Mouse (Mus musculus) fibroblast of lung, adult 2 months (primary cell): ENCODE measurements around the gene Olfr556.
"Not testable (repeated sequence)": the region's sequence is repeated elsewhere in the genome, so short reads cannot be mapped to it uniquely, and the experiment has no call there.

Experiments used
- DNase-seq: peaks from one replicate; pipeline ENCODE4 v3.0.0-alpha.2; 2011; ENCODE audit warnings: low read depth

Olfr556 gene

DNA sequence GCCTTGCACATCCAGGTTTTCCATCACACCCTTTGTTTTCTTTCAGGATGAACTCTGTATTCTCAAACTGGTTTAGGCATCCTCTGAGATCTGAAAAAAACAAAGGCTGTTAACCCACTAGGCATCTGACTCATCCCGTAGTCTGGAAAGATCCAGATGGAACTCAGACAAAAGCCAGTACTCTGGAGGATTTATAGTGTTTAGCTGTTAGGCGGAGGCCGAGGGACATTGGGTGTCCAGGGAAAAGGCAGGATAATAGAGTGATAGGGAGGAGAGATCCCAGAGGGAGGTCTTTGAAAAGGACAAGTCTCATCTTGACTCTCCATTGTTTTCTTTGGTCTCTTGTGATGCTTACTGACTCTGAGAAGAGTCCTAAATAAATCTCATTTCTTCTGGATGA, at the start of gene Olfr556:
Gene Olfr556, plus strand, starts transcription at position 301 of the 400 bp plus-strand sequence.
- DNase-seq = no peak

DNA sequence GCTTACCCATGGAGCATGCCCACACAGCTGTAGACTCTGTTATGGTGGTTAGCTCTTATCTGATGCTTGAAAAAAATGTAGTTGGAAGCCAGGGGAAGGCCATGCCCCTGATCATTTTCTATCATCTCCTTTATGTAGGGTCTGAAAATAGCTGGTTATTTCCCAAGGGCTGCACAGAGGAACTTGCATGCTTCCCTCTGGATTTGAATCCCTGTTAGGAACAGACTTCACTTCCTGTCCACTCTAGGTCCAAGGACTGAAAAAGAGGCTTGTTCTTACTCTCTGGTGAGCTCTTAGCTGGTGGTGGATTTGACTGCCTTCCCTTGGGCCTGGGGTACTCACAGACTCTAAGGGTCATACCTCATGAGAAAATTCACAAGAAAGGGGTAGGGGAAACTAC, 46.6 kb upstream of the Olfr556 start, which contains the start of gene Olfr553:
Gene Olfr553, minus strand, starts transcription at position 101 of the 400 bp plus-strand sequence.
- DNase-seq = no peak

DNA sequence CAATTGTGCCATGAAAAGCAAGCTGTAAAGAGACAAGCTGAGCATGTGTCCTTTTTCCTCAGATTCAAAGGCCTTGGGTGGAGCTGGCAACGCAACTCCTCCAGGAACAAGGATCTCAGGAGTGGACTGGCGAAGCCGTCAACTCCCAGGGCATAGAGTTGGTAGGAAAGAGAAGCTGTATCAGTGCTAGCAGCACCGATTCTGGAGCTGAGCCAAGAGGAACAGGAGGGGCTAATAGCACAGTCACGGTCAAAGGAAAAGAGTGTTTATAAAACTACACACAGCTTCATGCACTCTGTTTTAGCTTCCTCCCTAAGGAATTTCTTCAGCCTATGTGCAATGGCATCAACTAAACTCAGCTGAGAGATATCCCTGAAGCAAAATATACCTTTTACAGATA, 45.1 kb upstream of the Olfr556 start:
- DNase-seq = no peak

DNA sequence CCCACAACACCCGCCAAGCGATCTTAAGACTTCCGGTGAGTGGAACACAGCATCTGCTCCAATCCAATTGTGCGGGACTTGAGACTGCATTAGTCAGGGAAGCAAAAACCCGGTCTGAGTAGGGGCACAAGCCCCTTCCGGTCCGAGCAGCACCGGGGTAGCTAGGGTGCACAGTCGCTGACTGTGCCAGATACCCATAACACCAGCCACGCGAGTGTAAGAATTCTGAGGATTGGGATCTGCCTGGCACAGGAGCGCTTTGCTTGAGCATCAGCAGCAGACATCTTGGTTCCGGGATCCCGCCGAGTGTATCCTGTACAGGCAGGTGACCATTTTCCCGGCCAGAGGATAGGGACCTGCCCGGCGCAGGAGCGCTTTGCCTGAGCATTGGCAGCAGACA, 44.3 kb upstream of the Olfr556 start:
- not testable (repeated sequence) for DNase-seq

DNA sequence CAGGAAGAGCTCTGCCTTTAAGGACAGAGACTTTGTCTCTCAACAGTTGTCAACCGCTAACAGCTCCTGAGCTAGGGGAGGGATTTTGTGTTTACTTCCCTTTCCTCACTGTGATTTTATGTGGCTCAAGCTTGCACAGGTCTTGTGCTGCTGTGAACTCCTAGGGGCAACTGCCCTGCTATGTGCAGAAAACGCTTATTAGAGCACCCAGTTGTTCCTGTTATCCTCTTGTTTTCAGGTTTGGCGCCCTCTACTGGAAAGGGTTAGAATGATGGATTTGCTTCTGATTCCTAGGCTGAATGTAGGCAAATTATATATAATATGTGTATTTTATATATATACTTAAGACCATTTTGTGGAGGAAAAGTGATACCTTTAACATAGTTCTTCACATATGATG, 28.0 kb upstream of the Olfr556 start:
- peak; percentile 20 for DNase-seq

DNA sequence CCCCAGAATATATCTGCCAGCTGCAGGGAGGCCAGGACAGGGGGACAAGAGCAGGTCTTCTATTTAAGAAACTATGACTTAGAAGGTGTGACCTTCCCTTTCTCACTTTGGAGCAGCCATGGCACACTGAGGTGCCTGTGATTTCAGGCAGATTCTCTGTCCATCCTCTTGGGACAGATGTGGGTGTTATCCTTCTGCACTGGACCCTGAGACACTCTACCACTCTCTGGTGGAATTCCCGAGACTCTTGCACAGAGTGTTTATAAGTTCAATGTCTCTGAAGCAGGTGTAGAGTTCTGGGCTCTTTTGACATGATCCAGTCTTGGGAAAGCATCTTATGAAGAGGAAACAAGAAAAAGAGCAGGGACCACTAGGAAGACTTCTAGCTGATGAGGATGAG, 26.6 kb upstream of the Olfr556 start, which contains the start of gene Olfr554:
Gene Olfr554, plus strand, starts transcription at position 301 of the 400 bp plus-strand sequence.
- no peak for DNase-seq

DNA sequence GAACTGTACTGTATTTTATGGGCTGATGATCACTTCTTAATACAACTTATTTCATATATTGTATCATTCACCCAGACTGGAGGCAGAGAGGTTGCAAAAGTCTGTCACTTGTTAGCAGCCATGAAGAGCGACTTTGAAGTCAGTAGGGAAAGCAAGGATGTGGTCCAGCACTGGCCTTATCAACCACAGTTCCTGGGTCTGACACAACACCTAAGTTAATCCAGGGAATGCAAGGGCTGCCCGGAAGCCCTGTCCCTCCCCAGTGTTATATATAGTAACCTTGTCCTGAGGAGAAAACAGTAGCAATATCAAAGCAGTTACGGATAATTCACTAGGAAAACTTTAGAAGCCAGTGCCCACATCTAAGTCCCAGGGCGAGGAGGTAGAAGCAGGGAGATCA, 19.8 kb upstream of the Olfr556 start:
- DNase-seq = not testable (repeated sequence)

DNA sequence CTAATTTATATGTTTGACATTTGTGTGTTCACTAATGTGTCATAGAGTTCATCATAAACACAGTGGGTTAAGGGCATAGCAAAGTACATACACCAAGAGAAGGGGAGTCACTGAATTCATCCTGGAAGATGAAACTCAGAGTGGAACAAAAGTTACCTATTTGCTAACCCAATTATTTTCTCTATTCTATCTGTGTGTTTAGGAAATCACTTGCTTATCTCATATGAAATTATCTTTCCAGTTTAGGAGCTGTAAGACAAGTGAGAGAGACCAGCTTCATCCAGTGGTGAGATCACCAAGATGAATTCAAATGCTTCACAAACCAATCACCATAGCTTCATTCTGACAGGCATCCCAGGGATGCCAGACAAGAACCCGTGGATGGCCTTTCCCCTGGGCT, 6.2 kb upstream of the Olfr556 start, which contains the start of gene Olfr555:
Gene Olfr555, plus strand, starts transcription at position 301 of the 400 bp plus-strand sequence.
- DNase-seq = no peak

DNA sequence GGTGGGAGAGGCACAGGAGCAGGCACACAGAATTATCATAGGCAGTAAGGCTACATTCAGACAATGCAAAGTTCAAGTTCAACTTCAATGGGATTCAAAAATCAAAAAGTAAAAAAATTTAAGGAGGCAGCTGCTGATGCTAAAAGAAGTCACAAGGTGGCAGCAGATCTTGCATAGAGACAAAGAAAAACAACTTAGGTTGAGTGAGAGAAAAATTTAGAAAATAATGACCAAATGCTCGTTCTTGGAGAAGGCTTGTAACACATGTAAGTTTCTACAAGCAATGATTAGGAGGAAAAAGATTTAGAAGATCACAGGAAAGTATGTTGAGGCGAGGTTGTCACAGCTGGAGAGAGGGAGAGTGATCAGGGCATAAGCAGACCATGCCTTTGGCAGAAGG, 679 bp downstream of the Olfr556 start:
- DNase-seq = peak; percentile 7

DNA sequence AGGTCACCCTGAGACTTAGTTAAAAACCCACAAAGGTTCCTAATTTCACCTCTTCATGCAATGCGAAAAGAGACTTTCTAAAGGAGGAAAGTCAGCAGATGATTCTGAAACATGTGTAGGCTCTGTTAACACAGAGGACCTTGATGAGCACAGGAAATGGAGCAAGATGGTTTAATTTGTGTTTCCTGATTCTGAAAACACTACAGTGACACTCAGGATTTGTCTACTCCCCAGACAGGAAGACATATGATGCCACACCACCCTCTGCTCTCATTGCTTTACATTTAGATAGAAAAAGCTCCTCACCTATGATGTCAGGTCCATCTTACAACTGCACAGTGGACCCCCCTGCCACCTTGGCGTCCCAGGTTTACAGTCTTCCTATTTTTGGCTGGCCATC, 11.5 kb downstream of the Olfr556 start:
- no peak for DNase-seq

DNA sequence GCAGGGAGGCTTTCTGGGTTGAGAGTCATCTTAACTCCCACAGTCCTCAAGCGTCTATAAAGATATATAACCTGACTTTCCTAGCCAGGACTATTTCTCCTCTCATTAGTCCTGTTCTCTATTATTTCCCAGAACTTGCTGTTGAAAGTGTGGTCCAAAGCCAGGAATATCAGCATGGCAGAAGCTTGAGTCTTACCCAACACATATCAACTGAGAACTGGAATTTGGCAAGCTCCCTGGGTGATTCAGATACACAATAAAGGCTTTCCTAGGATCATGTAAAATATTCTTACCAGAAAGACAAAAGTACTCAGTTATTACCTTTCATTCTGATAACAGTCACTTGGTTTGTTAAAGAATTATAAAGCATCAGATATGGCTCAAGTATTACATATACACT, 17.2 kb downstream of the Olfr556 start:
- peak; percentile 35 for DNase-seq

DNA sequence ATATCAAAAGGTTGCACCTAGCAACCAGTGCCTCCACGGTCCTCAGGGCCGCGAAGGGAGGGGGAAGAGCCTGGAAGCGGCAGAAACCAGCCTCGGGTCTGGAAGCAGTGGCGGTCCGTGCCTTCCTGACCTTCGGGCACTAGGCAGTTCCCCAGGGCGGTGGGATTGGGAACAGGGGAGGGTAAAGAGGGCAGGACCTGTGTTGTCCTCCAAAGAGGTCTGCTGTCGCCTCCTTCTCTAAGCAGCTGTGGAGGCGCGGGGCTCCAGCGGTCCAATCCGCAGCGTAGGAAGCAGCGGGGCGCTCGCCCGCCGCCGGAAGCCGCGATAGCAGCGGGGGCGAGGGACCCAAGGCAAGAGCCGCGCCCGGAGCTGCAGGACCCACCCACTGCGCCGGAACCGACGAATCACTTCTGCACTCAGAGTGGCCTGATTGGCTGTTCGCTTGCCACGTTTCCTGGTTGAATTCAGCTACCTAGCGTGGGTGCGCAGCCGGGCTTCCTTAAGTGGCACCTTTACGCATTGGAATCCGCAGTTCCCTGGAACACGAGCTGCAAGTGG, 22.3 kb downstream of the Olfr556 start, which contains the start of gene Trim68:
Gene Trim68, minus strand, starts transcription at position 384 of the 558 bp plus-strand sequence.
- peak; percentile 75 for DNase-seq

DNA sequence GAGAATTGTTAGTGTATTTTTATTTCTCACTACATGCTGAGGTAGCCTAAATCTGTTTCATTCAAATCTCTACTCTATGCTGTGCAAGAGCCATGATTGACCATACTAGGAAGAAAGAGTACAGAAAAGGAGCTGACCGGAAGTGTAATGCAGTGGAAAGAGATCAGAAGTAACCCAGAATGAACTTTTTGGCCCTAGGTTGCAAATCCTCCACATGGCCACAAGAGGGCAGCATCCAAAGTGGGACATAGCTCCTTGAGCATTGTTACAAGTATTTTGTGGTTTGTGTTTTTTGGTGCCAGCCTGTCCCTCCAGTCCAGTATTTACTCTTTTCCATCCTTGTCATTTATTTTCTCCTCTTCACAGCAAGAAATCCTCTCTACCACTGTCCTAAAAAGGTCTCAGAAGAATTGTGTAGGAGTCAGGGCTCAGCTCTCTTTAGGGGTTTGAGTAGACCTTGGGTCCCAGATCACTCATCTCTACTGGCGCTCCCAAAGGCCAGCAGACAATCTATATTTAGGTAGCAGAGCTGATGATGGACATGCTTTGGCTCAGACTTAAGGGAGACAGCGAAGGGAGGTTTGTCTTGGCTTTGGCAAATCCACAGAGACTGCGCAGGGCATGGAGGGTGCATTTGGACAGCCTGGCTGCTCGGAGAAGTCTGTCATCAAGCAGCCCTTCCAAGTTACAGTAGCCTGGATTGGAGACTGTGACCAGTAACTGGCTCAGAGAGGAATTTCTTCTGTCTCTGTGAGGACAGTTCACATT, 30.8 kb downstream of the Olfr556 start, which contains the start of gene Olfr557:
Gene Olfr557, plus strand, starts transcription at position 553 of the 768 bp plus-strand sequence.
- DNase-seq = peak; percentile 8

DNA sequence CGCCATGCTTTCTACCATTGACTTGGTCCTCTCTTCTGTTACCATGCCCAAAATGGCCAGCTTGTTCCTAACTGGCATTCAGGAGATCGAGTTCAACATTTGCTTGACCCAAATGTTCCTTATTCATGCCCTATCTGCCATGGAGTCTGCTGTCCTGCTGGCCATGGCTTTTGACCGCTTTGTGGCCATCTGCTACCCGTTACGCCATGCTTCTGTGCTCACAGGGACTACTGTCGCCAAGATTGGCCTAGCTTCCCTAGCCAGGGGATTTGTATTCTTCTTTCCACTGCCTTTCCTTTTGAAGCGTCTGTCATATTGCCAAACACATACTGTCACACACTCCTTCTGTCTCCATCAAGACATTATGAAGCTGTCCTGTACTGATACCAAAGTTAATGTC, 33.8 kb downstream of the Olfr556 start:
- no peak for DNase-seq

DNA sequence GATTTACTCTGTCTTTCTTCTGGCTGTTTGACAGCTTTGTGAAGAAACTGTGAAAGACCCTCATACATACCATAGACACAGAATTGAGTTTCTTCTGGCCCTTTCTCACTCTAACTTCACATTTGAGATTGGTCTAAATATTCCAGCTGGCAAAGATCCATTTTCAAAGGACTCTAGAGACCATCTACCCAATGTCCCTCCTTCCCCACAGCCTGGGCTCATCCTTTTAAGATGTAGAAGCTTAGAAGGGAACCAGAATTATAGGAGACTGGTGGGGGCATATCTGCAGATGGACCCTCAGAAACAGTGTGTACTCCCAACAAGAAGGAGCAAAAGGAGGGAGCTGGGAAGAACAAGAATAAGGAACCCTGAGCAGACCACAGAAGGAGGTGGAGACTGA, 37.2 kb downstream of the Olfr556 start, which contains the start of gene Olfr558:
Gene Olfr558, plus strand, starts transcription at position 301 of the 400 bp plus-strand sequence.
- no peak for DNase-seq

DNA sequence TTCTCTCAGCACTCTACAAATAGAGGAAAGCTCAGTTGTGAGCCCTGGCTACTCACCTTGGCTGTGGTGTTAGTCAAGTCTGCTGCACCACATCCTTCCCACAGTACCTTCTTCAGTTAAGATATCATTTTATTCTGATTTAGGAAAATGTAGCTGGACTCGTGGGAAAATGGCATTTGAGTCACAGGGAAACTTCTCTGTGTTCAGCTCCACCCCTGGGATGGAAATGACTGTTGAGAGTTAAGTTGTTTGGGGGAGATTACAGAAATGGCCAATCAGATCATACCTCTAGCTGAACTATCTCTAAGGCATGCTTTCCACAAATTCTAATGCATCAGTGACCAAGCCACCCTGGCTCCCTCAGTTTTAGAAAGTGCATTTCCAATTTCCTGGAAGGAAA, 54.3 kb downstream of the Olfr556 start, which contains the start of gene Olfr33:
Gene Olfr33, minus strand, starts transcription at position 101 of the 400 bp plus-strand sequence.
- DNase-seq = no peak
